Mouse (Mus musculus) liver, adult 2 months (tissue): ENCODE measurements at regions not wholly inside any gene's neighbourhood (a gene's known extent, or its start where the extent isn't known, plus 50 kb on each side); places are given as distances from the start of the nearest gene placed in this dataset.
"Not testable (repeated sequence)": the region's sequence is repeated elsewhere in the genome, so short reads cannot be mapped to it uniquely, and the experiment has no call there.

Experiments used
- DNase-seq: peaks from one replicate; pipeline ENCODE4 v3.0.0-alpha.2; 2011; ENCODE audit warnings: low read depth, low spot score; ENCODE audit errors: extremely low read depth
- H3K27ac ChIP-seq: fragments of 200-500 bp; replicated peaks from 2 replicates; pipeline ENCODE4 v1.5.1; 2012; ENCODE audit warnings: low read depth, mild to moderate bottlenecking, control low read depth, inconsistent platforms, low read length; ENCODE audit not compliant: insufficient read depth
- H3K27me3 ChIP-seq: fragments of 200-500 bp; 2 replicates; pipeline ENCODE4 v1.6.1; 2012; ENCODE audit warnings: mild to moderate bottlenecking, moderate library complexity, low read length, inconsistent platforms; ENCODE audit not compliant: control insufficient read depth, insufficient read depth
- H3K36me3 ChIP-seq: fragments of 200-500 bp; 2 replicates; pipeline ENCODE4 v1.6.1; 2012; ENCODE audit warnings: low read length, inconsistent platforms; ENCODE audit not compliant: control insufficient read depth, insufficient read depth
- H3K4me1 ChIP-seq: fragments of 200-500 bp; 2 replicates; pipeline ENCODE4 v1.6.1; 2011; ENCODE audit warnings: low read length; ENCODE audit not compliant: control insufficient read depth, insufficient read depth
- H3K4me3 ChIP-seq: fragments of 200-500 bp; 2 replicates; pipeline ENCODE4 v1.5.1; 2011; ENCODE audit warnings: low read depth, mild to moderate bottlenecking, control low read depth, low read length, moderate library complexity; ENCODE audit not compliant: insufficient read depth
- H3K79me2 ChIP-seq: fragments of 200-500 bp; 2 replicates; pipeline ENCODE4 v1.6.1; 2012; ENCODE audit warnings: inconsistent platforms, mild to moderate bottlenecking, low read length, moderate library complexity; ENCODE audit not compliant: control insufficient read depth, insufficient read depth
- H3K9ac ChIP-seq: fragments of 200-500 bp; 2 replicates; pipeline ENCODE4 v1.6.1; 2012; ENCODE audit warnings: low read depth, mild to moderate bottlenecking, control low read depth, inconsistent platforms, low read length
- CTCF ChIP-seq: fragments of 200-500 bp; IDR thresholded peaks from 2 replicates; pipeline ENCODE4 v1.5.1; 2011; ENCODE audit warnings: low read depth, low read length, control low read depth
- POLR2A ChIP-seq: fragments of 200-500 bp; IDR thresholded peaks from 2 replicates; pipeline ENCODE4 v1.6.1; 2011; ENCODE audit warnings: low read length, control low read depth; ENCODE audit not compliant: insufficient read depth; ENCODE audit errors: extremely low read depth
- WGBS: fragments of 180-500 bp; shearing (Covaris S2); methylation state at CpG from one replicate; pipeline ENCODE4 v1.1.7; 2018; 5-methylcytosine and 5-hydroxymethylcytosine counted together

- H3K36me3 ChIP-seq = no peaks in the 10 kb centered on the region
- WGBS = 77% methylated on average over 7 of the region's 7 CpGs
- no peak for DNase-seq
- H3K79me2 ChIP-seq = no peaks in the 10 kb centered on the region
- H3K4me3 ChIP-seq = no peak overlapping the region
- no peaks in the 10 kb centered on the region for H3K4me1 ChIP-seq
- H3K9ac ChIP-seq = no peak overlapping the region
- H3K27ac ChIP-seq = no peak overlapping the region
- TF ChIP-seq CTCF (no peak), POLR2A (no peak)
- no peaks in the 10 kb centered on the region for H3K27me3 ChIP-seq
These were observed 127.7 kb downstream of the Dicer1 start for GRCm38 (mm10) chr12:104623896-104624685.

DNA sequence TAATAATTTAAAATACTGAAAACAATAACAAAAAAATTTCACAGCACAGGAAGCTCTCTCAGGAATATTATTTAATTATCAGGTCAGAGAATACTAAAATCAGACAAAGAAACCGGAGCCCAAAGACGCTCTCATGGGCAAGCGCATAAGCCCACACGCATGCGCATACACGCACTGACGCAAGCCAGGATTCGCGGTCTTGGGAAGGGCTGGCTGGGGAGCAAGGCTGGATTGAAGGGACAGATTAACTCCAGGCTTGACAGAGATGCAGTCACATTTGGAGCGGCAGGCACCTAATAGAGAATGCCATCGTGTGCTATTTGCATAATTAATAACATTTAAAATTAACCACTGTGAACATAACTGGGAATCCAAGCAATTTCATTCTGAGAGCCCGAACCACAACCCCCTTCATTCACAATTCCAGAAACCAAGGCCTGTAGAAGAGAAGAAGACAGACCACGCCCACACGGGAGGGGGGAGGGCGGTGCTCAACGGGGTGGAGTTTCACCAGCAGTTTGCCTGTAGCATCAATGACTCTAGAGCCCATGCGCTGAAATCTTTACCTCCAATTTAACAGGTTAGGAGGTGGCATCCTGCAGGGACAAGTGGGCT lies 134.5 kb downstream of the Dicer1 start:
- no peak overlapping the region for H3K4me3 ChIP-seq
- H3K36me3 ChIP-seq = no peaks in the 10 kb centered on the region
- no peak for DNase-seq
- H3K27ac ChIP-seq = no peak overlapping the region
- 27% methylated on average over 17 of the region's 17 CpGs for WGBS
- H3K4me1 ChIP-seq = no peaks in the 10 kb centered on the region
- H3K79me2 ChIP-seq = no peaks in the 10 kb centered on the region
- H3K27me3 ChIP-seq = no peaks in the 10 kb centered on the region
- no peak overlapping the region for H3K9ac ChIP-seq
- TF ChIP-seq POLR2A (no peak), CTCF (no peak)

GRCm38 (mm10) chr12:104614240-104614639 lies 137.5 kb downstream of the Dicer1 start:
- WGBS = 55% methylated on average over 8 of the region's 8 CpGs

GRCm38 (mm10) chr12:104609767-104610166 lies 136.6 kb upstream of the Gsc start:
- Histone ChIP-seq H3K79me2 (no peaks in the 10 kb centered on the region), H3K27ac (no peak overlapping the region), H3K36me3 (no peaks in the 10 kb centered on the region), H3K9ac (no peak overlapping the region), H3K4me1 (no peaks in the 10 kb centered on the region), H3K4me3 (no peak overlapping the region), H3K27me3 (no peaks in the 10 kb centered on the region)
- WGBS = 81% methylated on average over 19 of the region's 19 CpGs
- no peak for DNase-seq
- TF ChIP-seq CTCF = no peak
- TF ChIP-seq POLR2A = no peak

More at GRCm38 (mm10) chr12:104614240-104614639, 137.5 kb downstream of the Dicer1 start:
- DNase-seq = no peak
- Histone ChIP-seq H3K4me3 (no peak overlapping the region), H3K27ac (no peak overlapping the region), H3K36me3 (no peaks in the 10 kb centered on the region), H3K27me3 (no peaks in the 10 kb centered on the region), H3K4me1 (no peaks in the 10 kb centered on the region), H3K9ac (no peak overlapping the region), H3K79me2 (no peaks in the 10 kb centered on the region)
- TF ChIP-seq CTCF (no peak), POLR2A (no peak)

DNA sequence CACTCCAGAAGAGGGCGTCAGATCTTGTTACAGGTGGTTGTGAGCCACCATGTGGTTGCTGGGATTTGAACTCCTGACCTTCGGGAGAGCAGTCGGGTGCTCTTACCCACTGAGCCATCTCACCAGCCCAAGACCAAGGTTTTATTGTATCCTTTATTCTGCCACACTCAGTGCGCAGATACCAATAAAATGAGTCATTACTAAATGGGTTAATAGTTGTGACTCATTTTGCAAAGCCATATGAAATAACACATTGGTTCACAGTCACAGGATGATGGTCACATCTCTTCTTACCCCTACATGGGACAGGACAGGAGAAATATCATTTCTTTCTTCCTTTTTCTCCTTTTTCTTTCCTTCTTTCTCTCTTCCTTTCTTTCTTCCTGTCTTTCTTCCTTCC lies 135.8 kb upstream of the Gsc start:
- H3K4me3 ChIP-seq, H3K27ac ChIP-seq, H3K9ac ChIP-seq, H3K4me1 ChIP-seq, H3K79me2 ChIP-seq, H3K36me3 ChIP-seq, H3K27me3 ChIP-seq, DNase-seq: not testable (repeated sequence)
- WGBS = 86% methylated on average over 4 of the region's 4 CpGs

DNA sequence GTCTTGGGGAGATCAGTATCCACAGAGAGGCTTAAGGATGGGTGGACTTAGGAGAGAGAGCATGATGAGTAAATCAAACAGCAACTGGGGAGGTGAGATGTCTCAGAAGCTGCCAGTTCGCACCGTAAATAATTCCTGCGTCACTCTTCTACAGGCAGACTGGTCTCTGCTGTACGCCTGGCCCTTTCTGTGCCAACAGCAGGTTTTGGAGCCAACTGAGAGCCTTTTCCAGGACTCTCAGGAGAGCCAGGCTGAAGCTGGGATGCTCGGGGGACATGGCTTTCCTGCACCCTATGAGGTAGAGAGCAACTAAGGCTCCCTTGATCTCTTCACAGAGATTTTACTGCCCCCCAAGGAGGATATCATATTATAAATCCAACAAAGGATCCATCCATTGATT lies 134.3 kb upstream of the Gsc start:
- WGBS = 86% methylated on average over 5 of the region's 5 CpGs
- Histone ChIP-seq H3K9ac (no peak overlapping the region), H3K4me1 (no peaks in the 10 kb centered on the region), H3K4me3 (no peak overlapping the region), H3K27me3 (no peaks in the 10 kb centered on the region), H3K27ac (no peak overlapping the region), H3K79me2 (no peaks in the 10 kb centered on the region), H3K36me3 (no peaks in the 10 kb centered on the region)
- TF ChIP-seq CTCF (no peak), POLR2A (no peak)
- no peak for DNase-seq
